Mouse (Mus musculus) hindbrain, postnatal 0 days (tissue): ENCODE results near the gene Acsl1. TPM values are rescaled to one million over a fixed set of nuclear protein-coding genes. Genes with fewer than 3 reads are reported as not detected.

Source experiments
- ATAC-seq: fragments of 200-750 bp; cut with Nextera tagmentation; 2 replicates; pipeline ENCODE4 v1.8.0; 2017; ENCODE audit warnings: mild to moderate bottlenecking, moderate TSS enrichment, moderate library complexity
- DNase-seq: peaks from one replicate; pipeline ENCODE4 v3.0.0-alpha.2; 2015; ENCODE audit warnings: low spot score
- H3K27ac ChIP-seq: fragments of 300-500 bp; sonication (generic); 2 replicates; pipeline ENCODE4 v1.5.1; 2014; ENCODE audit warnings: mild to moderate bottlenecking
- H3K27me3 ChIP-seq: fragments of 300-500 bp; sonication (generic); 2 replicates; pipeline ENCODE4 v1.6.1; 2014; ENCODE audit warnings: low read length, mixed read lengths; ENCODE audit not compliant: insufficient read depth
- H3K36me3 ChIP-seq: fragments of 300-500 bp; sonication (generic); 2 replicates; pipeline ENCODE4 v1.6.1; 2014; ENCODE audit warnings: low read length, mixed read lengths; ENCODE audit not compliant: insufficient read depth
- H3K4me1 ChIP-seq: fragments of 300-500 bp; sonication (generic); 2 replicates; pipeline ENCODE4 v1.6.1; 2014; ENCODE audit warnings: antibody characterized with exemption, low read length, mixed read lengths; ENCODE audit not compliant: insufficient read depth
- H3K4me2 ChIP-seq: fragments of 300-500 bp; sonication (generic); 2 replicates; pipeline ENCODE4 v1.6.1; 2014; ENCODE audit warnings: low read depth, mild to moderate bottlenecking, low read length, moderate library complexity, mixed read lengths
- H3K4me3 ChIP-seq: fragments of 300-500 bp; sonication (generic); 2 replicates; pipeline ENCODE4 v1.5.1; 2014; ENCODE audit warnings: low read length
- H3K9ac ChIP-seq: fragments of 300-500 bp; sonication (generic); replicated peaks from 2 replicates; pipeline ENCODE4 v1.6.1; 2014; ENCODE audit warnings: mild to moderate bottlenecking, low read length, moderate library complexity, mixed read lengths
- H3K9me3 ChIP-seq: fragments of 300-500 bp; sonication (generic); 2 replicates; pipeline ENCODE4 v1.6.1; 2016; ENCODE audit warnings: low read length, mixed read lengths
- CTCF ChIP-seq: IDR thresholded peaks from 2 replicates; pipeline ENCODE4 v1.5.1; 2016; ENCODE audit warnings: antibody characterized with exemption, control low read depth, low read depth
- WGBS: fragments of 180-500 bp; shearing (Covaris S2); extraction: QIAGEN DNeasy Blood & Tissue Kit; methylation state at CpG from one replicate; pipeline ENCODE4 v1.1.7; 2014; 5-methylcytosine and 5-hydroxymethylcytosine counted together
- polyA plus RNA-seq: library from polyadenylated mRNA; unstranded; fragments of >200 nt; fragmentation: Nextera tagmentation; extraction: Ambion mirVana; gene quantifications from 2 replicates; pipeline ENCODE4 v1.2.1, GENCODE M21; 2015
- total RNA-seq: library from RNA; depleted of rRNA; stranded (reverse); fragments of >200 nt; gene quantifications from 2 replicates; pipeline ENCODE4 v1.2.3, GENCODE M21; 2014

Acsl1 gene
- total and polyA plus RNA-seq, 2 experiments from 2014 or later: 25.6 to 29.0 TPM

- H3K9ac ChIP-seq: no peak overlapping the region
- H3K27me3 ChIP-seq: no peaks in the 10 kb centered on the region
- DNase-seq (no peak), ATAC-seq (no peak)
- no peak overlapping the region for H3K27ac ChIP-seq
- H3K9me3 ChIP-seq: no peaks in the 10 kb centered on the region
- TF ChIP-seq CTCF: no peak
- peaks cover 9% of the 10 kb centered on the region for H3K4me1 ChIP-seq
- H3K4me2 ChIP-seq: no peak overlapping the region
- no peaks in the 10 kb centered on the region for H3K36me3 ChIP-seq
- 90% methylated on average over 4 of the region's 4 CpGs for WGBS
- no peak overlapping the region for H3K4me3 ChIP-seq
Observed at GRCm38 (mm10) chr8:46482771-46483170, 11.9 kb downstream of the Acsl1 start.

- no peak for TF ChIP-seq CTCF
- Histone ChIP-seq H3K4me3 (no peak overlapping the region), H3K4me2 (no peak overlapping the region), H3K27ac (no peak overlapping the region), H3K4me1 (peaks cover 13% of the 10 kb centered on the region), H3K9me3 (no peaks in the 10 kb centered on the region), H3K9ac (no peak overlapping the region), H3K27me3 (no peaks in the 10 kb centered on the region), H3K36me3 (no peaks in the 10 kb centered on the region)
- no peak for ATAC-seq
- no peak for DNase-seq
- 83% methylated on average over 4 of the region's 4 CpGs for WGBS
Observed at GRCm38 (mm10) chr8:46483247-46483646, 12.4 kb downstream of the Acsl1 start.

DNA sequence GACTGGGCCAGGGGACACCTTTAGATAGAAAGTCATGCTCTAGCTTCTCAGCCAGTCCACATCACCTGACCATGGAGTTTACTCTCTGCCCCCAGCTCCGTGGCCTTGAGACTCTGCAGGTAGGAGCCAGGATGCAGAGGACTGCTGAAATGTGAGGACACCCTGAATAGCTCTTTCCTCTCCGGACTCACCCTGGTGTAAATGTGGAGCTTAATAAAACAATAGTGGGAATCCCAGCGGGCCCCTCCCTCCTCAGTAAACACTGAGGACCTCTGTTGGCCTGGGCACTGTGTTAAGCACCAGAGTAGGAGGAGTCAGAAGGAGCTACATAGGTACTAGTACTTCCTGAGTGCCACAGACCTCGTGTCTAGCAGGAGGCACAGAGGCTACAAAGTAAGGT is 13.2 kb downstream of the Acsl1 start:
- H3K9ac ChIP-seq: no peak overlapping the region
- no peak for TF ChIP-seq CTCF
- peaks cover 13% of the 10 kb centered on the region for H3K4me1 ChIP-seq
- no peak for DNase-seq
- no peak overlapping the region for H3K27ac ChIP-seq
- H3K4me3 ChIP-seq: no peak overlapping the region
- no peaks in the 10 kb centered on the region for H3K36me3 ChIP-seq
- ATAC-seq: no peak
- H3K9me3 ChIP-seq: no peaks in the 10 kb centered on the region
- no peak overlapping the region for H3K4me2 ChIP-seq
- WGBS: 64% methylated on average over 4 of the region's 4 CpGs
- no peaks in the 10 kb centered on the region for H3K27me3 ChIP-seq

GRCm38 (mm10) chr8:46484931-46485463 is 14.2 kb downstream of the Acsl1 start:
- Histone ChIP-seq H3K27me3 (no peaks in the 10 kb centered on the region), H3K4me1 (peaks cover 12% of the 10 kb centered on the region), H3K36me3 (no peaks in the 10 kb centered on the region), H3K9me3 (no peaks in the 10 kb centered on the region), H3K9ac (no peak overlapping the region), H3K27ac (no peak overlapping the region), H3K4me2 (no peak overlapping the region), H3K4me3 (no peak overlapping the region)
- DNase-seq: no peak
- no peak for TF ChIP-seq CTCF
- ATAC-seq: no peak
- 94% methylated on average over 8 of the region's 8 CpGs for whole genome bisulfite sequencing

DNA sequence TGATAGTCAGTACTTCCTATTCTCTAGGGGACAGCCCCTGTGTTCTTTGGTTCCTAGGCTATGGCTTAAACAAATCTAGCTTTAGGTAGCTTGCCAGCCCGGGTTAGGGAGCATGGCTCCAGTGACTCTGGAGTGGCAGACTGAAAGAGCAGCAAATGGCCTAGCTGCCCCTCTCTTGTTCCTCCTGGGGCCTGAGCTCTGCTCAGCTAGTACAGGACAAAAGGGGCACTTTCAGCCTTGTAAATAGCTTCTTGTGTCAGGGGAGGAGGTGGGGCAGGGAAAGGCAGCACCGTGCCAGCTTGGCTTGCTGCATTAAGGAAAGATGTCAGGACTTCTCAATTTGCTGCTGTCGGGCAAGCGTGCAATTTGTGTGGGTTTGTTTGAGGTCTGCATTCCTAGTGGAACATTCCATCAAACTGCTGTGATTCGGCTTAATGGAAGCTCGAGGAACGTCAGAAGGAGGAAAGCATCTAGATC is 17.3 kb downstream of the Acsl1 start:
- DNase-seq (peak; percentile 43), ATAC-seq (peak; percentile 78)
- WGBS: 20% methylated on average over 7 of the region's 7 CpGs

GRCm38 (mm10) chr8:46489196-46489595 is 18.4 kb downstream of the Acsl1 start:
- ATAC-seq (no peak), DNase-seq (no peak)
- Histone ChIP-seq H3K36me3 (no peaks in the 10 kb centered on the region), H3K27ac (no peak overlapping the region), H3K9me3 (no peaks in the 10 kb centered on the region), H3K9ac (no peak overlapping the region), H3K4me3 (no peak overlapping the region), H3K4me2 (no peak overlapping the region), H3K27me3 (no peaks in the 10 kb centered on the region), H3K4me1 (peaks cover 7% of the 10 kb centered on the region)
- no peak for TF ChIP-seq CTCF
- WGBS: 51% methylated on average over 1 of the region's 1 CpGs

More for the DNA sequence above, 17.3 kb downstream of the Acsl1 start:
- Histone ChIP-seq H3K4me3 (no peak overlapping the region), H3K4me2 (no peak overlapping the region), H3K27ac (no peak overlapping the region), H3K9ac (no peak overlapping the region), H3K9me3 (no peaks in the 10 kb centered on the region), H3K36me3 (no peaks in the 10 kb centered on the region), H3K4me1 (peaks cover 7% of the 10 kb centered on the region), H3K27me3 (no peaks in the 10 kb centered on the region)
- TF ChIP-seq CTCF: no peak

DNA sequence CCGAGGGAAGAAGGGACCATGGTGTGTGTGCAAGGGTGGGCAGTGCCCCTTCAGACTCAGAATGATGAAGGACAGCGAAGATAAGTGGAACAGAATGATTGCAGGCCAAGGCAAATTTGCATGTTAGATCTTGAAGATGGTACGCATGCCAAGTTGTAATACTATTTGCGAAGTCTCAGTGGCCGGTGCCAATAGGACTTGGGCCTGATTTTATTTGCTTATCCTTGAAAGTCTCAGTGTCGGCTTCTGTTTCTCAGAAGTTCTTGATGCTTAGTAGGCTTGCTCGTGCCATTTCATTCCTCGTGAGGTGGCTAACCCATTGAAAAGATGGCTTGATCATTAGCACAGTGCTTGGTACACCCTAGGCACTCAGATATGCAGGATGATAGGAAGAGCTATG is 19.4 kb downstream of the Acsl1 start:
- no peaks in the 10 kb centered on the region for H3K27me3 ChIP-seq
- ATAC-seq (no peak), DNase-seq (no peak)
- no peak for TF ChIP-seq CTCF
- whole genome bisulfite sequencing: 91% methylated on average over 8 of the region's 8 CpGs
- no peak overlapping the region for H3K9ac ChIP-seq
- H3K4me2 ChIP-seq: no peak overlapping the region
- H3K36me3 ChIP-seq: no peaks in the 10 kb centered on the region
- no peak overlapping the region for H3K4me3 ChIP-seq
- H3K9me3 ChIP-seq: no peaks in the 10 kb centered on the region
- no peak overlapping the region for H3K27ac ChIP-seq
- peaks cover 7% of the 10 kb centered on the region for H3K4me1 ChIP-seq
